Mouse (Mus musculus) kidney, embryonic 16.5 days (tissue): ENCODE results near the gene Pdpk1. TPM values are rescaled to one million over a fixed set of nuclear protein-coding genes. Genes with fewer than 3 reads are reported as not detected.
"Not testable (repeated sequence)": the region's sequence is repeated elsewhere in the genome, so short reads cannot be mapped to it uniquely, and the experiment has no call there.

Source experiments
- ATAC-seq: fragments of 200-750 bp; cut with Nextera tagmentation; 2 replicates; pipeline ENCODE4 v1.8.0; 2017; ENCODE audit warnings: moderate TSS enrichment; ENCODE audit not compliant: low FRiP score, low TSS enrichment
- H3K27ac ChIP-seq: fragments of 300-500 bp; sonication (generic); 2 replicates; pipeline ENCODE4 v1.5.1; 2014; ENCODE audit warnings: low read length
- H3K27me3 ChIP-seq: fragments of 300-500 bp; sonication (generic); 2 replicates; pipeline ENCODE4 v1.6.1; 2014; ENCODE audit warnings: low read length, control low read depth, mixed read lengths; ENCODE audit not compliant: insufficient read depth
- H3K36me3 ChIP-seq: fragments of 300-500 bp; sonication (generic); 2 replicates; pipeline ENCODE4 v1.6.1; 2014; ENCODE audit warnings: low read length, control low read depth, mixed read lengths; ENCODE audit not compliant: insufficient read depth
- H3K4me1 ChIP-seq: fragments of 300-500 bp; sonication (generic); 2 replicates; pipeline ENCODE4 v1.6.1; 2014; ENCODE audit warnings: low read length, control low read depth, mixed read lengths; ENCODE audit not compliant: insufficient read depth
- H3K4me2 ChIP-seq: fragments of 300-500 bp; sonication (generic); replicated peaks from 2 replicates; pipeline ENCODE4 v1.6.1; 2014; ENCODE audit warnings: low read depth, low read length
- H3K4me3 ChIP-seq: fragments of 300-500 bp; sonication (generic); 2 replicates; pipeline ENCODE4 v1.5.1; 2014; ENCODE audit warnings: mild to moderate bottlenecking, low read length
- H3K9ac ChIP-seq: fragments of 300-500 bp; sonication (generic); replicated peaks from 2 replicates; pipeline ENCODE4 v1.6.1; 2014; ENCODE audit warnings: low read length
- H3K9me3 ChIP-seq: fragments of 300-500 bp; sonication (generic); 2 replicates; pipeline ENCODE4 v1.6.1; 2016; ENCODE audit warnings: low read length, control low read depth
- WGBS: fragments of 180-500 bp; shearing (Covaris S2); extraction: QIAGEN DNeasy Blood & Tissue Kit; methylation state at CpG from one replicate; pipeline ENCODE4 v1.1.7; 2014; 5-methylcytosine and 5-hydroxymethylcytosine counted together
- polyA plus RNA-seq: library from polyadenylated mRNA; unstranded; fragments of >200 nt; fragmentation: Nextera tagmentation; extraction: Ambion mirVana; gene quantifications from 2 replicates; pipeline ENCODE4 v1.2.1, GENCODE M21; 2015

Pdpk1 gene
- polyA plus RNA-seq, 1 experiment from 2014 or later = 34.9 TPM

DNA sequence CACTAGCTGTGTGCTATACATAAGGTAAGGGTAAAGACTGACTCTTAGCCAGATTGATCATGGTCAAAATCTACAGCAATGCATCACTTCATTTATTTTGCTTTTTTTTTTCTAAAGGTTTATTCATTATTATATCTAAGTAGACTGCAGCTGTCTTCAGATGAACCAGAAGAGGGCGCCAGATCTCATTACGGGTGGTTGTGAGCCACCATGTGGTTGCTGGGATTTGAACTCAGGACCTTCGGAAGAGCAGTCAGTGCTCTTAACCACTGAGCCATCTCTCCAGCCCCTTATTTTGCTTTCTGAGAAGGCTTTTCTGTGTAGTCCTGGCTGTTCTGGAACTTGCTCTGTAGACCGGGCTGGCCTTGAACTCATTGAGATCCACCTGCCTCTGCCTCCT, 17.8 kb downstream of the Pdpk1 start:
- not testable (repeated sequence) for H3K9ac ChIP-seq, ATAC-seq, H3K27me3 ChIP-seq, H3K27ac ChIP-seq, H3K9me3 ChIP-seq, H3K36me3 ChIP-seq, H3K4me2 ChIP-seq, H3K4me1 ChIP-seq, H3K4me3 ChIP-seq
- WGBS = 89% methylated on average over 4 of the region's 4 CpGs

GRCm38 (mm10) chr17:24131570-24131969, 19.2 kb downstream of the Pdpk1 start:
- Histone ChIP-seq H3K9me3 (no peaks in the 10 kb centered on the region), H3K27me3 (no peaks in the 10 kb centered on the region), H3K36me3 (no peaks in the 10 kb centered on the region), H3K9ac (no peak overlapping the region), H3K4me1 (no peaks in the 10 kb centered on the region), H3K4me3 (no peak overlapping the region), H3K27ac (no peak overlapping the region), H3K4me2 (no peak overlapping the region)
- WGBS = 63% methylated on average over 3 of the region's 3 CpGs
- no peak for ATAC-seq

DNA sequence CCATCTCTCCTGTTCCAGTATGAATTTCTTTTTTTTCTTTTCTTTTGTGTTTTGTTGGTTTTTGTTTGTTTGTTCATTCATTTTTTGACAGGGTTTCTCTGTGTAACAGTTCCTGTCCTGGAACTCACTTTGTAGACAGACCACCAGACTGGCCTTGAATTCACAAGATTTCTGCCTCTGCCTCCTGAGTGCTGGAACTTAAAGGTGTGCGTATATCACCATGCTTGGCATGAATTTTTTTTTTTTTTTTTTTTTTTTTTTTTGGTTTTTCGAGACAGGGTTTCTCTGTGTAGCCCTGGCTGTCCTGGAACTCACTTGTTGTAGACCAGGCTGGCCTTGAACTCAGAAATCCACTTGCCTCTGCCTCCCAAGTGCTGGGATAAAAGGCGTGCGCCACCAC, 21.5 kb downstream of the Pdpk1 start:
- not testable (repeated sequence) for H3K27me3 ChIP-seq, H3K4me1 ChIP-seq, H3K4me3 ChIP-seq, H3K9ac ChIP-seq, H3K9me3 ChIP-seq, H3K27ac ChIP-seq, H3K36me3 ChIP-seq, H3K4me2 ChIP-seq, ATAC-seq
- WGBS = 92% methylated on average over 4 of the region's 4 CpGs

DNA sequence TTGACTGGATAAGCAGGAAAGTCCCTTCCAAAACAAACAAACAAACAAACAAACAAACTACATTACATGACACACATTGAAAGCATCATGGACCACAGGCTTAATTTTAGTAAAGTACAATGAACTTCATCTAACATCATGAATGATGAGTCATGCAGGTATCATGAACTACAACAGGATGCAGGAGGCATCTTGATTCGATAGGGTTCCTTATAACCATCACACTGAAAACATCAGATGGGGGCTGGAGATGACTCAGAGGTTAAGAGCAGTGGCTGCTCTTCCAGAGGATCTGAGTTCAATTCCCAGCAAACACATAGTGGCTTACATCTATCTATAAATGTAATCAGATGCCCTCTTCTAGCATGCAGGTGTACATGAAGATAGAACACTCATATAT, 23.1 kb downstream of the Pdpk1 start:
- Histone ChIP-seq H3K36me3 (no peaks in the 10 kb centered on the region), H3K4me2 (no peak overlapping the region), H3K4me1 (no peaks in the 10 kb centered on the region), H3K9me3 (no peaks in the 10 kb centered on the region), H3K4me3 (no peak overlapping the region), H3K9ac (no peak overlapping the region), H3K27me3 (no peaks in the 10 kb centered on the region), H3K27ac (no peak overlapping the region)
- WGBS = 80% methylated on average over 1 of the region's 1 CpGs
- ATAC-seq = no peak

DNA sequence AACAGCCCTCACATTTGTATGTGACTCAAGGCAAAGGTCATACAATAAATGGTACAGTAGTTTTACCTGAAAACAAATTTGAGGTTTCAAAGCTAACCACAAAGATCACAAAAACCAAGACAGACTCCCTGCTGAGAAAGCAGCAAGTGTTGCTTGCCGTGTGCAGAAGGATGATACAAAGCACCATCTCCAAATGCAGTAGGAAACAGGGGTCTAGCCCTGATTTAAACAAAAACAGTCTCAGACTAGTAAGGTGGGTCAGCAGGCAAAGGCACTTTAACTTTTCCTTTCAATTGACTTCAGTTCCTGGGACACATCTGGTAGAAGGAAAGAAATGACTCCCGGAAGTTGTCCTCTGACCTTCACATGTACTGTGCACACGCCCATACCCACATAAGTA, 23.9 kb downstream of the Pdpk1 start:
- no peak overlapping the region for H3K4me3 ChIP-seq
- H3K9ac ChIP-seq = no peak overlapping the region
- H3K36me3 ChIP-seq = no peaks in the 10 kb centered on the region
- H3K4me2 ChIP-seq = no peak overlapping the region
- H3K27ac ChIP-seq = no peak overlapping the region
- 76% methylated on average over 3 of the region's 3 CpGs for WGBS
- H3K27me3 ChIP-seq = no peaks in the 10 kb centered on the region
- no peak for ATAC-seq
- no peaks in the 10 kb centered on the region for H3K9me3 ChIP-seq
- H3K4me1 ChIP-seq = no peaks in the 10 kb centered on the region

- H3K27me3 ChIP-seq = no peaks in the 10 kb centered on the region
- H3K4me3 ChIP-seq = no peak overlapping the region
- no peak for ATAC-seq
- no peak overlapping the region for H3K4me2 ChIP-seq
- H3K4me1 ChIP-seq = no peaks in the 10 kb centered on the region
- H3K36me3 ChIP-seq = no peaks in the 10 kb centered on the region
- WGBS = 79% methylated on average over 3 of the region's 3 CpGs
- no peak overlapping the region for H3K9ac ChIP-seq
- H3K9me3 ChIP-seq = no peaks in the 10 kb centered on the region
- no peak overlapping the region for H3K27ac ChIP-seq
Measured at GRCm38 (mm10) chr17:24119446-24119845, 31.3 kb downstream of the Pdpk1 start.

DNA sequence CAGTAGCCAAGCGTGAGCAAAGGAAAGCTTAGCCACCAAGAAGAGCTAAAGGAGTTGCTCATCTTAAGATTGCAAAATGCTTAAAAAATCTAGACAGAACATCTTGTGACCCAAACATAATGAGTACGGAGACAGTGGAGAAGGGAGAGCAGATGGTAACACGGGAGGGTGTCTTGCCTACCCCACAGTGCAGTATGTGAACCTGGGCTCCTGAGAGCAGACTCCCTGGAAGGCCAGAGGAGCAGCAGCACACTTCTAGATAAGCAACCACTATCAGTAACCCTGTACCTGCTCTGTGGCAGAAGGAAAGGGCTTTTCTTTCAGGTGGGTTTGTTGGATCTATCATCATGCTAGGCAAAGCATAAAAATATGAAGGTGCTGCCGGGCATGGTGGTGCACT, 37.7 kb downstream of the Pdpk1 start:
- H3K27ac ChIP-seq = no peak overlapping the region
- no peak overlapping the region for H3K4me3 ChIP-seq
- no peak overlapping the region for H3K9ac ChIP-seq
- H3K4me2 ChIP-seq = no peak overlapping the region
- no peak for ATAC-seq
- H3K4me1 ChIP-seq = no peaks in the 10 kb centered on the region
- WGBS = 93% methylated on average over 4 of the region's 4 CpGs
- H3K9me3 ChIP-seq = no peaks in the 10 kb centered on the region
- no peaks in the 10 kb centered on the region for H3K27me3 ChIP-seq
- H3K36me3 ChIP-seq = peaks cover 10% of the 10 kb centered on the region; the same call in 1 of the 2 replicates

GRCm38 (mm10) chr17:24111256-24111655, 39.5 kb downstream of the Pdpk1 start:
- Histone ChIP-seq H3K27ac (no peak overlapping the region), H3K4me3 (no peak overlapping the region), H3K36me3 (peaks cover 10% of the 10 kb centered on the region; the same call in 1 of the 2 replicates), H3K9me3 (no peaks in the 10 kb centered on the region), H3K4me2 (no peak overlapping the region), H3K9ac (no peak overlapping the region), H3K27me3 (no peaks in the 10 kb centered on the region), H3K4me1 (no peaks in the 10 kb centered on the region)
- no peak for ATAC-seq
- WGBS = 76% methylated on average over 1 of the region's 1 CpGs

- H3K27me3 ChIP-seq = no peaks in the 10 kb centered on the region
- H3K36me3 ChIP-seq = peaks cover 16% of the 10 kb centered on the region
Measured at GRCm38 (mm10) chr17:24108896-24109295, 41.8 kb downstream of the Pdpk1 start.

DNA sequence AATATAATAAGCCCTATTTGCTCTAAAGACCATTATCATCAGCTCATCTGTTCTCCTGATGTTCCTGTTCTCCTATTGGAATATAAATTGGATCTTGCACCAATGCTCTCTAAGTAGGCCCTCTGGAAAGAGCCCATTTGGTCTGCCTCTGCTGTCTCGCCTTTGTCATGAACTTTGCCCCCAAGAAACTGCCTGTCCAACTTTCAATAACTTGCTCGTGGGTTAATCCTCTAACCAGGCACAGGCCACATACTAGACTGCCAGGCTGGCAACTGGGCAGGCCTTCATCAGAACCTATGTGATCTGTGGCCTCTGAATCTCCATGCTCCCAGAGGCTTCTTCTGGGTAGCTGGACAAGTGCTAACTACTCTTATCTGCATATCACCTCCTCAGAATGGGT, 45.6 kb downstream of the Pdpk1 start:
- no peak overlapping the region for H3K4me2 ChIP-seq
- H3K27me3 ChIP-seq = no peaks in the 10 kb centered on the region
- H3K9ac ChIP-seq = no peak overlapping the region
- no peak for ATAC-seq
- peaks cover 35% of the 10 kb centered on the region for H3K36me3 ChIP-seq
- no peak overlapping the region for H3K27ac ChIP-seq
- H3K4me1 ChIP-seq = no peaks in the 10 kb centered on the region
- H3K4me3 ChIP-seq = no peak overlapping the region
- 77% methylated on average over 2 of the region's 2 CpGs for WGBS
- no peaks in the 10 kb centered on the region for H3K9me3 ChIP-seq

More at GRCm38 (mm10) chr17:24108896-24109295, 41.8 kb downstream of the Pdpk1 start:
- 76% methylated on average over 1 of the region's 1 CpGs for WGBS
- H3K4me3 ChIP-seq = no peak overlapping the region
- H3K27ac ChIP-seq = no peak overlapping the region
- no peaks in the 10 kb centered on the region for H3K4me1 ChIP-seq
- H3K9ac ChIP-seq = no peak overlapping the region
- no peaks in the 10 kb centered on the region for H3K9me3 ChIP-seq
- no peak overlapping the region for H3K4me2 ChIP-seq
- ATAC-seq = no peak

DNA sequence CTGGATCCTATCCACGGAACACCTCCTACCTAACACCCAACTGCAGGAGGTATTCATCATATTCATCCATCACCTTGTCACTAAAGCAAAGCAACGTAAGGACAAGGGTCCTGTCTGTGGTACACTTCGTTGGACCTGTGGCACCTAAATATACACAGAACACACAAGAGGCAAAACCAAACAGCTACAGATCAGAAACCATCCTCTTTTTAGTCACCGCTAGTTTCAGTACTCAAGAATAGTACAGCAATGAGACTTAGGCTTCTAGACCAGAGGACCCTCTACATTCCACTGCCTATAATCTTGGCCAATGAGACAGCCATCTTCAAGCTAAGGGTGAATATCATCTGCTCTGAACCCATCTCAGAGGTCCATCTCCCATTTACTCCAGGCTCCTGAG, 52.4 kb downstream of the Pdpk1 start:
- Histone ChIP-seq H3K9me3 (no peaks in the 10 kb centered on the region), H3K4me3 (no peak overlapping the region), H3K27me3 (no peaks in the 10 kb centered on the region), H3K4me2 (no peak overlapping the region), H3K27ac (no peak overlapping the region), H3K36me3 (peaks cover 46% of the 10 kb centered on the region), H3K9ac (no peak overlapping the region), H3K4me1 (no peaks in the 10 kb centered on the region)
- WGBS = 86% methylated on average over 4 of the region's 4 CpGs
- ATAC-seq = no peak
